Mouse (Mus musculus) heart, embryonic 11.5 days (tissue): Measurements from ENCODE around the gene Gm6685. TPM values are rescaled to one million over a fixed set of nuclear protein-coding genes. Genes with fewer than 3 reads are reported as not detected.
"Not testable (repeated sequence)": the region's sequence is repeated elsewhere in the genome, so short reads cannot be mapped to it uniquely, and the experiment has no call there.

ENCODE experiments used
- ATAC-seq: fragments of 200-750 bp; cut with Nextera tagmentation; replicated peaks from 2 replicates; pipeline ENCODE4 v1.8.0; 2017; ENCODE audit warnings: moderate library complexity; ENCODE audit not compliant: insufficient number of reproducible peaks, low FRiP score, low TSS enrichment
- H3K27ac ChIP-seq: fragments of 300-500 bp; sonication (generic); 2 replicates; pipeline ENCODE4 v1.5.1; 2014; ENCODE audit warnings: mild to moderate bottlenecking, low read depth, low read length
- H3K27me3 ChIP-seq: fragments of 300-500 bp; sonication (generic); 2 replicates; pipeline ENCODE4 v1.6.1; 2014; ENCODE audit warnings: mild to moderate bottlenecking, low read length, mixed read lengths; ENCODE audit not compliant: control insufficient read depth, insufficient read depth
- H3K36me3 ChIP-seq: fragments of 300-500 bp; sonication (generic); 2 replicates; pipeline ENCODE4 v1.6.1; 2014; ENCODE audit warnings: mild to moderate bottlenecking, low read length, moderate library complexity, mixed read lengths; ENCODE audit not compliant: control insufficient read depth, insufficient read depth
- H3K4me1 ChIP-seq: fragments of 300-500 bp; sonication (generic); 2 replicates; pipeline ENCODE4 v1.6.1; 2014; ENCODE audit warnings: low read length; ENCODE audit not compliant: control insufficient read depth, insufficient read depth
- H3K4me2 ChIP-seq: fragments of 300-500 bp; sonication (generic); 2 replicates; pipeline ENCODE4 v1.6.1; 2014; ENCODE audit warnings: mild to moderate bottlenecking, moderate library complexity
- H3K4me3 ChIP-seq: fragments of 300-500 bp; sonication (generic); 2 replicates; pipeline ENCODE4 v1.5.1; 2014; ENCODE audit warnings: low read depth, low read length
- H3K9ac ChIP-seq: fragments of 300-500 bp; sonication (generic); 2 replicates; pipeline ENCODE4 v1.6.1; 2014; ENCODE audit warnings: mild to moderate bottlenecking, low read depth, low read length, moderate library complexity
- H3K9me3 ChIP-seq: fragments of 300-500 bp; sonication (generic); replicated peaks from 2 replicates; pipeline ENCODE4 v1.6.1; 2016; ENCODE audit warnings: low read length; ENCODE audit not compliant: control insufficient read depth
- WGBS: fragments of 180-500 bp; shearing (Covaris S2); extraction: QIAGEN DNeasy Blood & Tissue Kit; methylation state at CpG from one replicate; pipeline ENCODE4 v1.1.7; 2014; ENCODE audit not compliant: insufficient replicate concordance; 5-methylcytosine and 5-hydroxymethylcytosine counted together
- polyA plus RNA-seq: library from polyadenylated mRNA; unstranded; fragments of >200 nt; fragmentation: Nextera tagmentation; extraction: Ambion mirVana; gene quantifications from 2 replicates; pipeline ENCODE4 v1.2.1, GENCODE M21; 2014

Gm6685 gene
- polyA plus RNA-seq, result not detected in 2 replicates

DNA sequence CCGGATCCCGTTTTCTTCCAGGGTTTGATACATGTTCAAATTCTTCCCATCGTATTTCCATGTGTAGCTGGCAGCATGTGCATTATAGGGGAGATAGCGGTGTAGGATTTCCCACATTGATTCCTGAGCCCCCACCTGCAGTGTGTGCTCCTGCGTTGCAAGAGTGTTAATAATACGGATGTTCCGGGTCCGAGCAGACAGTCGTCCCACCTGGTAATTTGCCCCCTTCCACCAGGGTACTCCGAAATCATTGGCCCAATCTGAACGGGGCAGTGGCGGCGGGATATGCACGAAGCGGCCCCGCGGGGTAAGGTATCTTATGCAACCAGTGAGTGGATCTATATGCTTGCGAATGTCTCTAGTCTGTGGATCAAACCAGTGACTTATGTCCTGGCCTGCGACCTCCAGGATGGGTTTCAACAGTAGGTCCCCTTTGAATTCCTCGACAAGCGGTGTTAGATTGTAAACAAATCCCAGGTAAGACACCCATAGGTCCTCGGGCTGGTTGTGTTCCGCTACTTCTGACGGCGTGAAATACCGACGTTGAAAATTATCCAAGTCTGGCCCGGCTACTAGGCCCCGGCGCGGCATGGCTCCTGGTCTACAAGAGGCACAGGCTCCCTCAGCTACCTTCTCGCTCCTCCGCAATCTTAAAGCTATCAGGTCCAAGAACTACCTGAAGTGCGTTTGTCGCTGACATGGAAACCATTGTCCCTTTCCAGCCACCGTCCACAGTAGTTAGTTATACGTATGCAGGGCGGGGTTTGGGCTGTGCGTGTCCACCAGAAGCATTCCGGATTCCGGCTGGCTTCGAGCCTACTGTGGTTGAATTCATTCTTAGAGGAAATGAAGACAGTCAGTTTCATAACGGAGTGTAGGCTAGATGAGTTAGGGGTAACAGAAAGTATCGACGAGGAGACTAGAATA, at the start of gene Gm6685:
TSS of gene Gm6685 (minus strand) at position 644 of the 927 bp plus-strand sequence.
- H3K36me3 ChIP-seq, H3K27ac ChIP-seq, H3K4me2 ChIP-seq, ATAC-seq, H3K27me3 ChIP-seq, H3K9me3 ChIP-seq, H3K4me3 ChIP-seq, H3K9ac ChIP-seq, H3K4me1 ChIP-seq: not testable (repeated sequence)
- WGBS, result 85% methylated on average over 41 of the region's 45 CpGs

DNA sequence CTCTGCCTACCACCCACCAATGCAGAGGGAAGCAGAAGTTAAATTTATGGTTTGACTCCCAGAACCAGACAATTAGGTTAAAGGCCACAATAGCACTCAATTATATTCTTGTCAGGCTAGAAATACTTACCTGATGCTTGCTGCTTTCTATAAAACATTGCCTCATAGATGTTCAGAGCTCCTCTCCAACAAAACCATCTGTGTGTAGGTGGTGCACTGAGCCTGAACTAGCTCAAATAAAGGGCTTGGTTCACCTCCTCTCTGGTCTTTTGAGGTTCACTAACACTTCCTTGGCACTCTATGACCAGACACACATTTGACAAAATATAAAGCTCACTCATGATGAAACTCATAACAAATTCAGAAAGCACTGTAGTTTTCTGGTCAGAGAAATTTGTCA, 36.2 kb upstream of the Gm6685 start:
- Histone ChIP-seq H3K4me3 (no peak overlapping the region), H3K27me3 (no peaks in the 10 kb centered on the region), H3K9me3 (no peaks in the 10 kb centered on the region), H3K4me1 (no peaks in the 10 kb centered on the region), H3K36me3 (no peaks in the 10 kb centered on the region), H3K27ac (no peak overlapping the region), H3K9ac (no peak overlapping the region), H3K4me2 (no peak overlapping the region)
- no peak for ATAC-seq

DNA sequence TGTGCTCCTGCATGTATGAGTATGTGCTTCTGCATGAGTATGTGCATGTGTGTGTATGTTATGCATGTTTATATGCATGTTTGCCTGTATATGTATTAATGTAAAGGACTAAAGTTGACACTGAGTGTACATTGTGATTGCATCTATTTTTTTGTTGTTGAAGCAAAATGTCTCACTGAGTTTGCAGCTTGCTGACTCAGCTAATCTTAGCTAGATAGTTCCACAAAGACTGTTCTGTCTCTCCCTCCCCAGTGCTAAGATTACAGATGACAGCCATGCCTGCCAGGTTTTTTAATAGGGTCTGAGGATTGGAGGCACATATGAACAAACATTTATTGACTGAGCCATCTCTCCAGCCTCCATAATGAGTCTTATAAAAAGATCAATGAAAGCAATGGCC, 35.0 kb upstream of the Gm6685 start:
- Histone ChIP-seq H3K4me3 (no peak overlapping the region), H3K4me1 (no peaks in the 10 kb centered on the region), H3K9me3 (no peaks in the 10 kb centered on the region), H3K27me3 (no peaks in the 10 kb centered on the region), H3K27ac (no peak overlapping the region), H3K36me3 (no peaks in the 10 kb centered on the region), H3K9ac (no peak overlapping the region), H3K4me2 (no peak overlapping the region)
- no peak for ATAC-seq

DNA sequence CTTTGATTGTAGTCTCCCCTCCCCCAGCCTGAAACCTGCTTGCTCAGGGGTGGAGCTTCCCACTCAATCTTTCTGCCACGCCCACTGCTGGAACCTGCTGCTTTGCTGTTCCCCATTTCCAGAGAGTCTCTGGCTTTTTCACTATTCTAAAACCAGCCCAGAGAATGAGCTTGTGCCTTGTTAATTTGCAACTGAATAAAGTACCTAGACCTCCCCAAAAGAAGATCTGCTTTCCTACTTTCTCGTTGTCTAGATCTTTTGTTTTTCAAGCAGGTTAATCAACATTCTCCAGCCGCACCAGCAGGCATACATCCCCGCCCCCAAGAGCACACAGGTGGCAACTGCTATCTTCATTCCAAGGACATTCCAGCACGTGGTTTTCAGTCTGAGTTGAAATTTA, 31.7 kb upstream of the Gm6685 start:
- not testable (repeated sequence) for H3K4me1 ChIP-seq, H3K27ac ChIP-seq, H3K9ac ChIP-seq, H3K4me2 ChIP-seq, ATAC-seq, H3K27me3 ChIP-seq, H3K9me3 ChIP-seq, H3K4me3 ChIP-seq, H3K36me3 ChIP-seq
- WGBS, result 67% methylated on average over 5 of the region's 5 CpGs

DNA sequence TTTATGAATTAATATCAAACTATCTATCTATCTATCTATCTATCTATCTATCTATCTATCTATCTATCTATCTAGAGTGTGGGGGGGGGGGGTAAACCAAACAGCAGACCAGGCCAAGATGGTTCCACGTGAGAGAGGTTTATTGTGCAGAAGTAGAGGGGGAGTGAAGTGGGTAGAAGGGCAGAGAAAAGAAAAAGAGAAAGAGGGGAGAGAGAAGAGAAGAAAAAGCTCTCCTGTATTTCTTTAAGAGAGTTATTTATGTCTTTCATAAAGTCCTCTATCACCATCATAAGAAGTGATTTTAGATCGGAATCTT, 26.2 kb upstream of the Gm6685 start:
- H3K4me1 ChIP-seq, result no peaks in the 10 kb centered on the region
- peak overlapping the region; percentile 38 for H3K4me3 ChIP-seq
- H3K9me3 ChIP-seq, result no peaks in the 10 kb centered on the region
- peak overlapping the region; percentile 71 for H3K9ac ChIP-seq
- no peak overlapping the region for H3K27ac ChIP-seq
- ATAC-seq, result no peak
- no peaks in the 10 kb centered on the region for H3K27me3 ChIP-seq
- no peaks in the 10 kb centered on the region for H3K36me3 ChIP-seq
- H3K4me2 ChIP-seq, result peak overlapping the region; percentile 72
- WGBS, result 46% methylated on average over 2 of the region's 2 CpGs

DNA sequence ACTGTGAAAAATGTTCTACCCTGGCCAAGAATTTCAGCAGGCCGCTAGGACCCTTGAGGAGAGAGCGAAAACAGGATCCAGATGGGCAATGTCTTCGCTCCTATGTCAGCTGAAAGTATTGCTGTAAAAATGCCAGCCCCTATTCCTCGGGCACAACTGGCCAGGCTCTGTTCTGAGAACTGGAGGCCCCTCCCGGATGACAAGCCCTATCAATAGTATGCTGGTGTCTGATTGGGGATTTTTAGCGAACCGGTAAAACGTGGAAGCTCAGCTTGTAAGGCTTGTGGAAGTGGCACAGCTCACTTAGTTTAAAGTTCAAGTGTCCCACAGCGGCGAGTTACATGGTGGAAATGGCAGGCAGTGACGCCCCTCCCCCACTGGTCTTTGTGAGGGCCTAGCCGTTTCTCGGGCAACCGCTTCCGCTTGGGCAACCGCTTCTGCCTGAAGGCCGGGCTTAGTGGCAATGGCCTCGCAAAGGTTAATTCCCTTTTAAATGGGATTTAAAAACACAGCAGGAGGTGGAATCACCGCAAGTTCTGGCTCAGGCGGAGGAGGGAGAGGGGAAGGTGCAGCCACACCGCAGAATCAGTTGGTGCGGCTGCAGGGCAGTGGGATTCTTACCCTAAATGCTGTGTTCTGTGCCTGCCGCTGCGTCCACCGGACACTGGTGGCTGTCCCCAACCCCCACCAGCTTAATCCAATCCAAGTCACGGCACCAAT, 25.7 kb upstream of the Gm6685 start:
- Histone ChIP-seq H3K4me2 (peak overlapping the region; percentile 72), H3K9ac (peak overlapping the region; percentile 71), H3K27me3 (no peaks in the 10 kb centered on the region), H3K27ac (no peak overlapping the region; the same call in 1 of the 2 replicates), H3K9me3 (no peaks in the 10 kb centered on the region), H3K36me3 (no peaks in the 10 kb centered on the region), H3K4me1 (no peaks in the 10 kb centered on the region), H3K4me3 (peak overlapping the region; percentile 38)
- ATAC-seq, result peak; percentile 79; the same call in 1 of the 2 replicates
- 9% methylated on average over 26 of the region's 26 CpGs for WGBS

DNA sequence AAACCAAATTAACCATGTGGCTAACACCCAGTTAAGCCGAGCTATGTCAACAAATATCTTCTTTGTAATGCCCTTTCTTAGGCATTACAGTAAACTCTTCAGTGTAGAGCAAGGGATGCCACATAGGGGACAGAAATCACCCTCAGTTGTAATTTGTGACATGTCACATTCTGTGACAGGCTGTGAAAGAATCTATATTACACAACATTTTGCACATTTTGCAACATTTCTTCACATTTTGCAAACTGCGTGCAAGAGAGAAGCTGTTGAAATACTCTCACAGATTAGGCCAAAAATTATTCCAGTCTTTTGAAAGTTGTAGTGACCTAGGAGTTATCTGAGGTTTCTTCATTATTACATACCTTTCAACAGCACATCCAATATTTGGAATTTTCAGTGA, 3.8 kb upstream of the Gm6685 start:
- Histone ChIP-seq H3K27me3 (no peaks in the 10 kb centered on the region), H3K9ac (no peak overlapping the region), H3K4me3 (no peak overlapping the region), H3K27ac (no peak overlapping the region), H3K36me3 (no peaks in the 10 kb centered on the region), H3K9me3 (no peaks in the 10 kb centered on the region), H3K4me2 (no peak overlapping the region), H3K4me1 (no peaks in the 10 kb centered on the region)
- no peak for ATAC-seq
- 80% methylated on average over 2 of the region's 2 CpGs for WGBS

DNA sequence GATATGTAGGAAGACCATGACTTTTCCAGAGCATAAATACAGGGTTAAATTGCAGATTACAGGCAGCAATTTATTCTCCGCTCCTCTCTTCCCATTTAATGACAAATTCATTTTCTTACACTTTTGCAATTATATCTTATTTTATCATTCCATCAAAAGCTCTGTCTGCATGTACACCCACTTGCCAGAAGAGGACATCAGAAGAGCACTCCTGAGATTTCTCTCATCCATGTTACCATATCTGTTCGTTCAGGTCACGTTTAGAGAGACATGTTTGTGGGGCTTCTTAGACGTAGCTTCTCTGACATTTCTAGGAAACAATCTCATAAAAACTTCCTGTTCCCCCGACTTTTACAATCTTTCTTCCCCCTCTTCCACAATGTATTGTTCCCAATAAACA, 2.2 kb upstream of the Gm6685 start:
- Histone ChIP-seq H3K27ac (no peak overlapping the region), H3K9me3 (no peaks in the 10 kb centered on the region), H3K9ac (no peak overlapping the region), H3K27me3 (no peaks in the 10 kb centered on the region), H3K4me1 (no peaks in the 10 kb centered on the region), H3K4me3 (no peak overlapping the region), H3K4me2 (no peak overlapping the region), H3K36me3 (no peaks in the 10 kb centered on the region)
- ATAC-seq, result no peak
- WGBS, result 68% methylated on average over 5 of the region's 5 CpGs
